Mouse (Mus musculus): ENCODE data around the gene Ksr2. TPM values are rescaled to one million over a fixed set of nuclear protein-coding genes. Genes with fewer than 3 reads are reported as not detected.

The Ksr2 gene
- polyA plus RNA-seq, 1 experiment, result not detected

DNA sequence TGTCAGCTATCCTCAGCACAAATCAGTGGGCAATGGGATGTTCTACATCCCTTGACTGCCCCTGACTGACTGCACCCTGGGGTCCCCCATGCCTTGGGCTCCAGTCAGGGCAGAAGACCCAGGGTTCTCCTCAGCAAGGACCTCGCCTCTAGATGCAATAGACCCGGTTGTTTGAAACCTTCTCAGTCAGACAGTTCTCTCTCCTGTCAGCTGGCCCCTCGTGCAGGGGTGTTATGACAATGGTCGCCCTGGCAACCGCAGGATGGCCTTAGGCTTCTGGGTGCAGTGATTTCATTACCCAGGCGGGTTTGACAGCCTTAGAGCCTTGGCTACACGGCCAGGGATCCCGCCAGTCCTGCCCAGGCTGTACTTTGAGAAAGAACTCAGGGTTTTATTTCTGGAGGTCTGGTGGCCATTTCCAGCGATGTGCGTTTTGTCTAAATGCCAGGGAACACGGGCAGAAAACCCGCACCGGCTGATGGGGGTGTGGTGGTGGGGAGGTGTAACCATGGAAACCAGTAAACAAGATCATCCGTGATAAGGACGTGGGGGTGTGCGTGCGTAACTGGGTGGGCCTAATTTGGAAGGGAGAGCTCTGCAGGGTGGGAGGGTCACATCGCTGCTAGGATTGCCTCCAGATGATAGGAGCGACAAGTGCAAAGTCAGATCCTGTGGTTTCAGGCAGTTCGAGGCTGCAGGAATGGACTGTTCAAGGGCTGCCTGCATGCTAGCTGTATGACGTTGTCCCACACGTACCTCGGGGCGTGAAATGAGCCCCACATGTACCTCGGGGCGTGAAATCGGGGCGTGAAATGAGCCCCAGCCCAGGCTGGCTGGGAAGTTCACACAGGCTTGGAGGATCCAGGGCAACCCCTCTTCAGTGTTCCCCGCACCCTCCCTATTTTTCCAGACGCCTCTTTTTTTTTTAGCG is 79.4 kb downstream of the Ksr2 start:
- H3K4me1 ChIP-seq (ENCODE audit: control insufficient read depth, insufficient read depth, low read length), result no peaks in the 10 kb centered on the region
- no peak overlapping the region for H3K27ac ChIP-seq (ENCODE audit: insufficient read depth, low read length)
- TF ChIP-seq POLR2A (IDR thresholded peaks at IDR 0.05; ENCODE audit: low read depth, low read length) (no peak), CTCF (IDR thresholded peaks at IDR 0.05; ENCODE audit: borderline replicate concordance, insufficient read depth, low read length) (no peak)
- H3K4me3 ChIP-seq (ENCODE audit: insufficient read depth, low read length), result no peak overlapping the region

DNA sequence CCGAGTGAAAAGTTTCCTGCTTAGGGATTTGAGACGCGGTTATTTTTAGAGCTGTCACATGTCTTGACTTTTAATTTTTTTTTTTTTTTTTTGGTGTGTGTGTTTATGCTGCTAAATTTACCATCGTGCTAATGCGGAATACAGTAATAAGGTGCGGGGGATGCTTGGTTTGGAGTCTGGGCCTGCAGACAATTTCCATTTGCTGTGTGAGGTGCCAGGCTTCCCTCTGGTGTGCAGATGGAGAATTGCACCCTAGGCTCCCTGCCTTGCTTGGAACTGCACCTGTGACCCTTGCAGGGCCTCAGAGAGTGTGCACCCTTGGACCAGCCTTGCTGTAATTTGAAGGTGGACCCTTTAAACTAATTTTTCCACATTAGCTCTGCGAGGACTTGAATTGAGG is 80.1 kb downstream of the Ksr2 start:
- TF ChIP-seq POLR2A (IDR thresholded peaks at IDR 0.05; ENCODE audit: low read depth, low read length), result no peak
- TF ChIP-seq CTCF (IDR thresholded peaks at IDR 0.05; ENCODE audit: borderline replicate concordance, insufficient read depth, low read length), result peak; percentile 86
- no peak overlapping the region for H3K4me3 ChIP-seq (ENCODE audit: insufficient read depth, low read length)
- H3K27ac ChIP-seq (ENCODE audit: insufficient read depth, low read length), result no peak overlapping the region
- no peaks in the 10 kb centered on the region for H3K4me1 ChIP-seq (ENCODE audit: control insufficient read depth, insufficient read depth, low read length)

DNA sequence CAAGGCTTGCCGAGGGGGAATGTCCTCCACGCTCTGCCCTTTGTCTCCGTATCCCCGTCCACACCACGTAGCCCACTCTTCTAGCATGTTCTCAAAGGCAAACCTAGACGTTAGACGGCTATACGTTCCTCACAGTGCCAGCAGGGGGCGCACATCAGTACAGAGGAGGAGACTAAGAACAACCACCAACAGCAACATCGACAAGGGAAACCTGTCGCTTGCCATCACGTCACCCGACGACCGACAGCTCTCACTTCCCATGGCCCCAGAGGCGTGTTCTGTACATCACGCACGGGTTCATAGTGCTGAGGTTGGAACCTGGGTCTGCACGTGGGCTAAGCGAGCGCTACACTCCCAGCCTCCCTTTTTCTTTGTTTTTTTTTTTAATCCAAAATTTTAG is 83.3 kb downstream of the Ksr2 start:
- Histone ChIP-seq H3K4me1 (ENCODE audit: control insufficient read depth, insufficient read depth, low read length) (no peaks in the 10 kb centered on the region), H3K27ac (ENCODE audit: insufficient read depth, low read length) (no peak overlapping the region), H3K4me3 (ENCODE audit: insufficient read depth, low read length) (no peak overlapping the region)
- no peak for TF ChIP-seq POLR2A (IDR thresholded peaks at IDR 0.05; ENCODE audit: low read depth, low read length)
- TF ChIP-seq CTCF (IDR thresholded peaks at IDR 0.05; ENCODE audit: borderline replicate concordance, insufficient read depth, low read length), result peak; percentile 45; the same call in 1 of the 2 replicates

DNA sequence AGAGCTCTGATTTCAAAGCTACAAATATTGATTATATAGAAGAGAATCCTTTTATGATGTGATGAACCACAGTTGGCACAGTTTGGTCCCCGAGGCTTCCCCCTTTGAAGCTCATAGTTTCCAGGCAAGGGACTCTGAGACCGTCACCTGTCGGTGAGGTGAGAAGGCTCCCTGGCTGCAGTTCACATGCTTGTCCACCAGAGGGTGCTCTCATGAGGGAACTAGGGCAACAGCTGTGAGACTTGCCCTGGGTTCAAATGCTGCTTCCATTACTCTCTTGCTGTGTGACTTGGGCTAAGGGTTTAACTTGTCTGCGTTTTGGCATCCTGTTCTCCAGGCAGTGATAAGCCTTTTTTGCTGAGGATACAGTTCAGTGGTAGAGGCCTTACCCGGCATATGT is 88.8 kb downstream of the Ksr2 start:
- no peak for TF ChIP-seq POLR2A (IDR thresholded peaks at IDR 0.05; ENCODE audit: low read depth, low read length)
- TF ChIP-seq CTCF (IDR thresholded peaks at IDR 0.05; ENCODE audit: borderline replicate concordance, insufficient read depth, low read length), result peak; percentile 35; the same call in 1 of the 2 replicates
- Histone ChIP-seq H3K27ac (ENCODE audit: insufficient read depth, low read length) (no peak overlapping the region), H3K4me1 (ENCODE audit: control insufficient read depth, insufficient read depth, low read length) (no peaks in the 10 kb centered on the region), H3K4me3 (ENCODE audit: insufficient read depth, low read length) (no peak overlapping the region)

DNA sequence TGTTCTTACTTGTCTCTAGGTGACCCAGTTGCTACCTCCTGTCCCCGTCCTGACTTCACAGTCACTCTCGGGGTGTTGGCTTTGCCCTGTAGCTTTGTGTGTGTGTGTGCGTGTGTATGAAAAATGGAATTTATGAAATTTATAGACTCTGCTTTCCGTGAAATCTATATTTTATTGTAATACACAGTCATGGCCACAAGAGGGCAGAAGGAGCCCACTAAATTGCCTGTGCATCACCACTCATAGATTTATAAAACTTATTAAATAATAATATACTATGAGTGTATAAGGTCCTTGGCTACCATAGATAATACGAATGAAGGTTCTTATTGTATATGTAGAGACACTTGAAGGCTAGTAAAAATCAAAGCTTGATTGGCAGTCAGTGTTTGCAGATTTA is 90.6 kb downstream of the Ksr2 start:
- H3K27ac ChIP-seq (ENCODE audit: insufficient read depth, low read length), result no peak overlapping the region
- TF ChIP-seq POLR2A (IDR thresholded peaks at IDR 0.05; ENCODE audit: low read depth, low read length) (no peak), CTCF (IDR thresholded peaks at IDR 0.05; ENCODE audit: borderline replicate concordance, insufficient read depth, low read length) (no peak)
- H3K4me3 ChIP-seq (ENCODE audit: insufficient read depth, low read length), result no peak overlapping the region
- H3K4me1 ChIP-seq (ENCODE audit: control insufficient read depth, insufficient read depth, low read length), result no peaks in the 10 kb centered on the region

DNA sequence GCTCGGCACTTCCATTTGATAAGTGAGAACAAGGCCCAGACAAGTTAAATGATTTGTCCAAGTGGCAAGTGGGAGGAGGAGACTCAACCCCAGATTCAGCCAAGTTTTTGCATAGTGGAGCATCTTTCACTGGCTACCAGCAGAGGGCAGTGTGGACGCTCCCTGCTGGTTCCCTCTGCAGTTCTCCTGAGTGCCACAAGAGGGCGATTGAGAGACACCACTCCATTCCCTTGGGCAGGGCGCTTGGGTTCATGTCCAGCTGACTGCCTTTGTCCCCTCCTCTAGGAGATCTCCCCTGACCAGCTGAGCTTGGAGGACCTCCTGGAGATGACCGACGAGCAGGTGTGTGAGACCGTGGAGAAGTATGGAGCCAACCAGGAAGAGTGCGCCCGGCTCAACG is 91.4 kb downstream of the Ksr2 start:
- Histone ChIP-seq H3K4me3 (ENCODE audit: insufficient read depth, low read length) (no peak overlapping the region), H3K4me1 (ENCODE audit: control insufficient read depth, insufficient read depth, low read length) (no peaks in the 10 kb centered on the region), H3K27ac (ENCODE audit: insufficient read depth, low read length) (no peak overlapping the region)
- TF ChIP-seq POLR2A (IDR thresholded peaks at IDR 0.05; ENCODE audit: low read depth, low read length) (no peak), CTCF (IDR thresholded peaks at IDR 0.05; ENCODE audit: borderline replicate concordance, insufficient read depth, low read length) (peak; percentile 91)

DNA sequence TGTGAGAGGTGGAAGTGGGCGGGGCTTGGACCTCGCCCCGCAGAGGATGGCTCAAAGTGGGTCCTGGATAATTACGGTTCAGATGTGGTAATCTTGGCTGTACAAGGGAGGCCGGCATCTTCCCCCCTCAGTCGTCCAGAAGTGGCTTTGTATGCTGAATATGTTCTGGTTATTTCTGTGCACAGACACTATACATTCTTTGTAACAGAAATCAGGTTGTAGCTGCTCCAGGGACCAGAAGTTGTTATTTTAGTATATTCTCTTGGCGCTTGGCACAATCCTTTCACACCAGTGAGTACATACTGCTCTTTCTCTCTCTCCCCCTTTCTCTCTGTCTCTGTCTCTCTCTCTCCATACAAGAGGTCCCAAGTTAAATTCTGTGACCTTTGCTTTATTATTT is 92.0 kb downstream of the Ksr2 start:
- TF ChIP-seq POLR2A (IDR thresholded peaks at IDR 0.05; ENCODE audit: low read depth, low read length), result no peak
- no peak for TF ChIP-seq CTCF (IDR thresholded peaks at IDR 0.05; ENCODE audit: borderline replicate concordance, insufficient read depth, low read length)
- Histone ChIP-seq H3K4me3 (ENCODE audit: insufficient read depth, low read length) (no peak overlapping the region), H3K27ac (ENCODE audit: insufficient read depth, low read length) (no peak overlapping the region), H3K4me1 (ENCODE audit: control insufficient read depth, insufficient read depth, low read length) (no peaks in the 10 kb centered on the region)

DNA sequence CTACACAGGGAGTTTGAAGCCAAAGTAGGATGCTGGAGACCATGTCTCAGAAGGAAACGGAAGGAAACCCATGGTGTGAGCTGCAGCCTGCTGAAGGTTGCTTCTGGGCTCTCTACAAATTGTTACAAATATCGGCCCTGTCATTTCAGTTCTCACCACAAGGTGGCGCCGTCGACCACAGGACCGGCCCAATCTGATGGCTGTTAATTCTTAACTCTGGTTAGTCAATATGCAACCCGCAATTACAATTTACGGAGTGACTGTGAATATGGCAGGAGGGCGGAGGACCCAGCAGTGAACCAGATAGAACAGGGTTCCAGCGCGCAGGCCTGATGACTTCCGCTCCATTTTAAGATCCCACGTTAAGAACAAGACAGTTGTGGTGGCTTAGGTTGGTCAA is 92.6 kb downstream of the Ksr2 start:
- Histone ChIP-seq H3K27ac (ENCODE audit: insufficient read depth, low read length) (no peak overlapping the region), H3K4me1 (ENCODE audit: control insufficient read depth, insufficient read depth, low read length) (no peaks in the 10 kb centered on the region), H3K4me3 (ENCODE audit: insufficient read depth, low read length) (no peak overlapping the region)
- TF ChIP-seq CTCF (IDR thresholded peaks at IDR 0.05; ENCODE audit: borderline replicate concordance, insufficient read depth, low read length) (peak; percentile 76; the same call in 1 of the 2 replicates), POLR2A (IDR thresholded peaks at IDR 0.05; ENCODE audit: low read depth, low read length) (no peak)

DNA sequence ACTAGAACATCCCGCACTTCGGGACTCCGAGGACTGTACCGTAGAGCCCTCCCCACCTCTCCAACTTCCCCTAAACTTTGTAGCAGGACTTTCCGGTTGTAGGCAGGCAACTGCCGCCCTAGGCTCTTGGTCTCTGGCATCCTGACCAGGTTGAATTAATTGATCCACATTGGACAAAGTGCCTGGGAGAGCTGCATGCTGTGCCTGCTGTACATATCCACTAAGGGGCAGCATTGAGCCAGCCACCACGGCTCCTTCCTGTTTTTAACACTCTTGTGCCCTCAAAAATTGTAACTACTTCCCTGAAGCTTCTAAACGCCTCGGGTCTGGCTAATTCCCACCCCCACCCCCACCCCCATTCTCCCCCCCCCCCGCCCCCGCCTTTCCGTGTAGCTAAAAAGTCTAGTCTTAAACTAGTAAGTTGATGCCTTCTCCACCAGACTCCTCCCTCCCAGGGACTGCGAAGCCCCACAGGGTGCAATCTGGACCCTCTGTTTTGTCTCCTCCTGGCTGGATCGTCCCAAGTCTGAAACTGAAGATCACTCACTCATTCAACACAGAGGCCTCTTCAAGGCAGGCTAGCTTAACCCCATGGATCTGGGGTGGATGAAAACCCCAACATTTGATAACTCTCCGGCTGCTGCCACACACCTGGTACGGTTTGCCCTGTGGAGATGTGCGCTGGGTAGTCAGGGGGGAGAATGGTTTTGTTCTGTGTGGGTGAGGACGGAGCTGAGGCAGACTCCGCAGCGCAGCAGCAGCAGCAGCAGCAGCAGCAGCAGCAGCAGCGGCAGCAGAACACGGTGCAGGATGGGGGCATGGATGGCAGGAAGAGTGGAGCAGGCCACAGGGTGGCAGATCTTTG is 95.9 kb downstream of the Ksr2 start:
- Histone ChIP-seq H3K4me3 (ENCODE audit: insufficient read depth, low read length) (no peak overlapping the region), H3K4me1 (ENCODE audit: control insufficient read depth, insufficient read depth, low read length) (no peaks in the 10 kb centered on the region), H3K27ac (ENCODE audit: insufficient read depth, low read length) (no peak overlapping the region)
- TF ChIP-seq CTCF (IDR thresholded peaks at IDR 0.05; ENCODE audit: borderline replicate concordance, insufficient read depth, low read length), result peak; percentile 66; the same call in 1 of the 2 replicates
- TF ChIP-seq POLR2A (IDR thresholded peaks at IDR 0.05; ENCODE audit: low read depth, low read length), result no peak
